Mouse (Mus musculus) intestine, postnatal 0 days (tissue): Measurements from ENCODE around the gene Chn2. TPM values are rescaled to one million over a fixed set of nuclear protein-coding genes. Genes with fewer than 3 reads are reported as not detected.

ENCODE experiments used
- ATAC-seq: fragments of 200-750 bp; cut with Nextera tagmentation; 2 replicates; pipeline ENCODE4 v1.8.0; 2017; ENCODE audit warnings: mild to moderate bottlenecking, moderate TSS enrichment, moderate library complexity
- H3K27ac ChIP-seq: fragments of 300-500 bp; sonication (generic); 2 replicates; pipeline ENCODE4 v1.5.1; 2014; ENCODE audit warnings: mild to moderate bottlenecking, low read depth, low read length, moderate library complexity
- H3K27me3 ChIP-seq: fragments of 300-500 bp; sonication (generic); replicated peaks from 2 replicates; pipeline ENCODE4 v1.6.1; 2014; ENCODE audit warnings: low read length, mixed read lengths; ENCODE audit not compliant: control insufficient read depth, insufficient read depth
- H3K36me3 ChIP-seq: fragments of 300-500 bp; sonication (generic); 2 replicates; pipeline ENCODE4 v1.6.1; 2014; ENCODE audit warnings: mild to moderate bottlenecking, moderate library complexity; ENCODE audit not compliant: control insufficient read depth, insufficient read depth
- H3K4me1 ChIP-seq: fragments of 300-500 bp; sonication (generic); replicated peaks from 2 replicates; pipeline ENCODE4 v1.6.1; 2014; ENCODE audit warnings: antibody characterized with exemption, low read length, mixed read lengths; ENCODE audit not compliant: control insufficient read depth, insufficient read depth
- H3K4me2 ChIP-seq: fragments of 300-500 bp; sonication (generic); replicated peaks from 2 replicates; pipeline ENCODE4 v1.6.1; 2014; ENCODE audit warnings: low read depth, mild to moderate bottlenecking, moderate library complexity
- H3K4me3 ChIP-seq: fragments of 300-500 bp; sonication (generic); 2 replicates; pipeline ENCODE4 v1.5.1; 2014; ENCODE audit warnings: low read depth, low read length
- H3K9ac ChIP-seq: fragments of 300-500 bp; sonication (generic); 2 replicates; pipeline ENCODE4 v1.6.1; 2014; ENCODE audit warnings: mild to moderate bottlenecking, low read depth, low read length
- H3K9me3 ChIP-seq: fragments of 300-500 bp; sonication (generic); 2 replicates; pipeline ENCODE4 v1.6.1; 2016; ENCODE audit warnings: mixed run types; ENCODE audit not compliant: control insufficient read depth
- CTCF ChIP-seq: sonication (generic); IDR thresholded peaks from 2 replicates; pipeline ENCODE4 v1.5.1; 2016; ENCODE audit warnings: low read depth, mild to moderate bottlenecking, control low read depth, antibody characterized with exemption, moderate library complexity
- whole genome bisulfite sequencing: fragments of 180-500 bp; shearing (Covaris S2); extraction: QIAGEN DNeasy Blood & Tissue Kit; methylation state at CpG from one replicate; pipeline ENCODE4 v1.1.7; 2014; 5-methylcytosine and 5-hydroxymethylcytosine counted together
- polyA plus RNA-seq: library from polyadenylated mRNA; unstranded; fragments of >200 nt; fragmentation: Nextera tagmentation; extraction: Ambion mirVana; gene quantifications from 2 replicates; pipeline ENCODE4 v1.2.1, GENCODE M21; 2015

The Chn2 gene
- polyA plus RNA-seq, 1 experiment from 2014 or later: 19.6 TPM

- no peak for ATAC-seq
- WGBS: 71% methylated on average over 5 of the region's 5 CpGs
These were observed 16.0 kb downstream of the Chn2 start for GRCm38 (mm10) chr6:54055387-54055786.

GRCm38 (mm10) chr6:54056548-54057532 is 17.5 kb downstream of the Chn2 start:
- TF ChIP-seq CTCF: no peak
- Histone ChIP-seq H3K4me2 (no peak overlapping the region), H3K27ac (no peak overlapping the region), H3K4me1 (no peaks in the 10 kb centered on the region), H3K36me3 (no peaks in the 10 kb centered on the region), H3K9me3 (no peaks in the 10 kb centered on the region), H3K27me3 (no peaks in the 10 kb centered on the region), H3K9ac (no peak overlapping the region), H3K4me3 (no peak overlapping the region)
- 73% methylated on average over 18 of the region's 18 CpGs for WGBS
- no peak for ATAC-seq

More at GRCm38 (mm10) chr6:54055387-54055786, 16.0 kb downstream of the Chn2 start:
- no peak overlapping the region for H3K4me2 ChIP-seq
- H3K9ac ChIP-seq: no peak overlapping the region
- no peak for TF ChIP-seq CTCF
- H3K4me3 ChIP-seq: no peak overlapping the region
- no peak overlapping the region for H3K27ac ChIP-seq
- H3K4me1 ChIP-seq: 0 out of 2 replicates have a peak, but pooled peaks cover 1% of the 10 kb centered on the region
- H3K27me3 ChIP-seq: no peaks in the 10 kb centered on the region
- no peaks in the 10 kb centered on the region for H3K9me3 ChIP-seq
- no peaks in the 10 kb centered on the region for H3K36me3 ChIP-seq

- TF ChIP-seq CTCF: peak; percentile 45
- H3K4me1 ChIP-seq: no peaks in the 10 kb centered on the region
- H3K27me3 ChIP-seq: no peaks in the 10 kb centered on the region
- no peak for ATAC-seq
- no peaks in the 10 kb centered on the region for H3K9me3 ChIP-seq
- no peak overlapping the region for H3K4me3 ChIP-seq
- no peak overlapping the region for H3K27ac ChIP-seq
- no peaks in the 10 kb centered on the region for H3K36me3 ChIP-seq
- H3K4me2 ChIP-seq: no peak overlapping the region
- 86% methylated on average over 10 of the region's 10 CpGs for WGBS
- no peak overlapping the region for H3K9ac ChIP-seq
These were observed 18.3 kb downstream of the Chn2 start for GRCm38 (mm10) chr6:54057661-54058060.

GRCm38 (mm10) chr6:54058837-54059236 is 19.5 kb downstream of the Chn2 start:
- WGBS: 58% methylated on average over 8 of the region's 8 CpGs
- H3K9ac ChIP-seq: no peak overlapping the region
- no peak overlapping the region for H3K27ac ChIP-seq
- no peak for ATAC-seq
- no peak overlapping the region for H3K4me3 ChIP-seq
- H3K27me3 ChIP-seq: no peaks in the 10 kb centered on the region
- H3K9me3 ChIP-seq: no peaks in the 10 kb centered on the region
- no peak overlapping the region for H3K4me2 ChIP-seq
- 0 out of 2 replicates have a peak, but pooled peaks cover 4% of the 10 kb centered on the region for H3K4me1 ChIP-seq
- no peaks in the 10 kb centered on the region for H3K36me3 ChIP-seq
- TF ChIP-seq CTCF: no peak

- ATAC-seq: no peak
These were observed 20.9 kb downstream of the Chn2 start for GRCm38 (mm10) chr6:54060258-54060657.

GRCm38 (mm10) chr6:54061375-54061774 is 22.0 kb downstream of the Chn2 start:
- Histone ChIP-seq H3K4me1 (0 out of 2 replicates have a peak, but pooled peaks cover 4% of the 10 kb centered on the region), H3K9me3 (no peaks in the 10 kb centered on the region), H3K4me2 (no peak overlapping the region), H3K36me3 (no peaks in the 10 kb centered on the region), H3K9ac (no peak overlapping the region), H3K4me3 (no peak overlapping the region), H3K27ac (no peak overlapping the region), H3K27me3 (no peaks in the 10 kb centered on the region)
- no peak for TF ChIP-seq CTCF
- ATAC-seq: no peak
- 28% methylated on average over 9 of the region's 9 CpGs for WGBS

More at GRCm38 (mm10) chr6:54060258-54060657, 20.9 kb downstream of the Chn2 start:
- Histone ChIP-seq H3K36me3 (no peaks in the 10 kb centered on the region), H3K4me1 (0 out of 2 replicates have a peak, but pooled peaks cover 4% of the 10 kb centered on the region), H3K4me2 (no peak overlapping the region), H3K9me3 (no peaks in the 10 kb centered on the region), H3K4me3 (no peak overlapping the region), H3K27me3 (no peaks in the 10 kb centered on the region), H3K9ac (no peak overlapping the region), H3K27ac (no peak overlapping the region)
- 75% methylated on average over 3 of the region's 3 CpGs for WGBS
- no peak for TF ChIP-seq CTCF
